Mouse (Mus musculus) liver, postnatal 0 days (tissue): ENCODE measurements around the gene Slc36a4.

ENCODE experiments used
- CTCF ChIP-seq: sonication (generic); IDR thresholded peaks from 2 replicates; pipeline ENCODE4 v1.5.1; 2016; ENCODE audit warnings: antibody characterized with exemption, low read depth
- EP300 ChIP-seq: IDR thresholded peaks from 2 replicates; pipeline ENCODE4 v1.6.1; 2016; ENCODE audit warnings: antibody characterized with exemption, low read depth, mild to moderate bottlenecking

GRCm38 (mm10) chr9:15734056-15734866, 24.7 kb downstream of the Slc36a4 start:
- TF ChIP-seq EP300 (no peak), CTCF (no peak)
